Mouse (Mus musculus) lung, adult 2 months (tissue): ENCODE measurements at regions not wholly inside any gene's neighbourhood (a gene's known extent, or its start where the extent isn't known, plus 50 kb on each side); places are given as distances from the start of the nearest gene placed in this dataset.

ENCODE experiments used
- DNase-seq: peaks from one replicate; pipeline ENCODE4 v3.0.0; 2022
- H3K4me1 ChIP-seq: fragments of 200-500 bp; 2 replicates; pipeline ENCODE4 v1.6.1; 2011; ENCODE audit warnings: low read length; ENCODE audit not compliant: control insufficient read depth, insufficient read depth
- H3K4me3 ChIP-seq: fragments of 200-500 bp; replicated peaks from 2 replicates; pipeline ENCODE3; 2011; ENCODE audit warnings: low read depth, mild to moderate bottlenecking, control low read depth, low read length; ENCODE audit errors: extremely low read depth
- CTCF ChIP-seq: fragments of 200-500 bp; IDR thresholded peaks from 2 replicates; pipeline ENCODE4 v1.5.1; 2011; ENCODE audit warnings: mild to moderate bottlenecking, low read length, control low read depth; ENCODE audit not compliant: insufficient read depth
- POLR2A ChIP-seq: fragments of 200-500 bp; IDR thresholded peaks from 2 replicates; pipeline ENCODE4 v1.6.1; 2011; ENCODE audit warnings: low read depth, mild to moderate bottlenecking, control low read depth, low read length, borderline replicate concordance; ENCODE audit errors: extremely low read depth
- WGBS: fragments of 180-500 bp; shearing (Covaris S2); methylation state at CpG from one replicate; pipeline ENCODE4 v1.1.7; 2018; 5-methylcytosine and 5-hydroxymethylcytosine counted together

DNA sequence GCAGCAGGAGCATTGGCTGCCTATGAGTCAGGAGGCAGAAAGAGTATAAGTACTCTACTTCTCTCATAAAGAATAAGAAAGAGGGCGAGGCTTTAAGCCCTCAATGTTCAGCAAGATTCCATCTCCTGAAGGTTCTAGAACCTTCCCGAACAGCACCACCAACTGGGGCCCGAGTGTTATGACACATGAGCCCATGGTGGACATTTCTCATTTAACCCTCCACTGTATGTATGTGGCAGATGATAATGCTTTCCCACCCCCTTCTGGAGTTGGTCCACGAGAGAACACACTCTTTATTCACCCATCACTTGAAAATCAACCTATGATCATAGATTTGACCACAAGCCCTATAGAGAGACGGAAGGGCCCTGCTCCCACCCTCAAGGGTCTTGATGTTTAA is 166.6 kb upstream of the Mphosph6 start:
- WGBS = 78% methylated on average over 5 of the region's 5 CpGs
- Histone ChIP-seq H3K4me1 (no peaks in the 10 kb centered on the region), H3K4me3 (no peak overlapping the region)
- DNase-seq = no peak
- no peak for TF ChIP-seq CTCF
- TF ChIP-seq POLR2A = no peak

DNA sequence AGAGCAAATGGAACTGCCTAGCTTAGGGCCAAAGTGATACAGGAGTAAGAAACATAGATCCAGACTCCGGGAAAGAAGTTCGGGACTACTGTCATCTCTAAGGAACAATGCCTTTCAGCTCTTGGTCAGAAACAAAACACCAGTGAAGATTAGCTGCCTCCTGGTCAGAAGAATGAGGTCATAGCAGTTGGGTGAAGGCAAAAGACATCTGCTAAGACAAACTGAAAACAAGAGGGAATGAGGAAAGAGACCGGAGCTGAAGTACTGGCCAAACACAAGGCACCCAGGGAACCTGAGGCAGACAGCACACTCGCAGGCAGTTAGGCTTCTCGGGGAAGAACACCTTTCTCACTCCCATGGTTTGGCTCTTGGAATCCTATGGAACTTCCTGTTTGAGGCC is 164.8 kb upstream of the Mphosph6 start:
- WGBS = 81% methylated on average over 5 of the region's 5 CpGs
- Histone ChIP-seq H3K4me3 (no peak overlapping the region), H3K4me1 (no peaks in the 10 kb centered on the region)
- DNase-seq = no peak
- TF ChIP-seq POLR2A (no peak), CTCF (no peak)

DNA sequence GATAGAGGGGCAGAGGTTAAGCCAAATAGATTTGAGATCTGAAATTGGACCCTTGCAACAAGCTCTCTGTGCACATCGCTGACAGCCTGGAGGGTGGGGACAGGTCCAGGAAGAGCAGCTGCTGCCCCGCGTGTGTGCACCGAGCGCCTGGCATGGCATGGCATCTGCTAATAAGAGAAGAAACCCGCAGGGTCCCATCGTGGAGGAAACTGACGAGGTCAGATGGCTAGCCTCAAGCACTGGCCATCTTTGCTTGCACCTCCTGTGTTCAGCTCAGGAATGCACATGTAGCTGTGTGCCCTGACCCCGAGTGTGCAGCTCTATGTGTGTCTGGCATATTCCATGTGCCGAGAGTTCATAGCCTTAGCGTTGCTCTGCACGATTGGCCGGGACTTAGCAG is 161.7 kb upstream of the Mphosph6 start:
- TF ChIP-seq POLR2A (no peak), CTCF (no peak)
- H3K4me1 ChIP-seq = no peaks in the 10 kb centered on the region
- WGBS = 81% methylated on average over 13 of the region's 13 CpGs
- H3K4me3 ChIP-seq = no peak overlapping the region
- DNase-seq = no peak

DNA sequence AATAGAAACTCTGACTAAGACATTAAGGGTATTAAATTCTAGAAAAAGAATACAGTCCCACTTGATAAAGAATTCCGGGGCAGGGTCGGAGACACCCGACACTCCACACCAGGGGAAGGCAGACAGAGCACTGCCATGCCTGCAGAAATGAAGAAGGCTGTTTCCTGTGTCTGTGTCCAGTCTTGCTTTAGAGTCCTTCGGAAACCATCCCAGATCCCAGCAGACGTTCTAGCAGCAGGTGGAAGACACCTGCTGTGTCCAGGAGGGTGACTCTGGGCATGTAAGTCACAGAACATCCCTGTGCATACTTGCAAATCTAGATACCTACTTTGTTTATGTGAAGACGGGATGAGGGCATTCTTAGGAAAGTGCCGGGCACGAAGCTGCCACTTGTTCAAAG is 160.9 kb upstream of the Mphosph6 start:
- 66% methylated on average over 8 of the region's 8 CpGs for WGBS
- Histone ChIP-seq H3K4me1 (no peaks in the 10 kb centered on the region), H3K4me3 (no peak overlapping the region)
- TF ChIP-seq CTCF = no peak
- no peak for TF ChIP-seq POLR2A
- no peak for DNase-seq

DNA sequence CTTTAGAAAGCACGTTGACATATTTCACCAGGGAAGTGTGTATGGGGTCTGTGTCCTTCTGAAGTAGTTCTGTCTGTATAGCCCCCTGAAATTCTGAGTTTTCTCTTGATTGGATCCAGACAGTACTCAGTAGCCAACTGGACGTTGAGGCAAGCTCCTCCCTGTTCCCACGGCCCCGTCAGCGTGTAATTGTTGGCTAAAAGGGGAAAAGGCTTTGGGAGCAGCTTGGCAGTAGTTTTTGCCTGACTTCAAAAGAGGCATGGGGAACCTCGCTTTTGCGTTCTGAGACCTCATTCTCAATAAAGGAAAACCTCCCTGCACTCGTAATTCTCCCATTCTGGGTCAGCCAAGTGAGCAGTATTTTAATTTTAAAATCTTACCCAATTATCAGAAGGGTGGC is 157.8 kb upstream of the Mphosph6 start:
- 73% methylated on average over 8 of the region's 8 CpGs for WGBS
- no peaks in the 10 kb centered on the region for H3K4me1 ChIP-seq
- H3K4me3 ChIP-seq = no peak overlapping the region
- DNase-seq = no peak
- TF ChIP-seq POLR2A (no peak), CTCF (no peak)

DNA sequence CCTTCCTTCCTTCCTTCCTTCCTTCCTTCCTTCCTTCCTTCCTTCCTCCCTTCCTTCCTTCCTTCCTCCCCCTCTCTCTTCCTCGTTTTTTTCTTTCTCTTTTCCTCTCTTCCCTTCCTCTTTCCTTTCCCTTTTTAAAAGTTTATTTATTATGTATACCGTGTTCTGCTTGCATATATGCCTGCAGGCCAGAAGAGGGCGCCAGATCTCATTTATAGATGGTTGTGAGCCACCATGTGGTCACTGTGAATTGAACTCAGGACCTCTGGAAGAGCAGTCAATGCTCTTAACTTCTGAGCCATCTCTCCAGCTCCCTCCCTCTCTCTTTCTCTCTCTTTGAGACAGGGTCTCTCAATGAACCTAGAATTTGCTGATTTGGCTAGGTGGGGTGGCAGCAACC is 157.2 kb upstream of the Mphosph6 start:
- TF ChIP-seq CTCF (no peak), POLR2A (no peak)
- WGBS = 40% methylated on average over 3 of the region's 3 CpGs

DNA sequence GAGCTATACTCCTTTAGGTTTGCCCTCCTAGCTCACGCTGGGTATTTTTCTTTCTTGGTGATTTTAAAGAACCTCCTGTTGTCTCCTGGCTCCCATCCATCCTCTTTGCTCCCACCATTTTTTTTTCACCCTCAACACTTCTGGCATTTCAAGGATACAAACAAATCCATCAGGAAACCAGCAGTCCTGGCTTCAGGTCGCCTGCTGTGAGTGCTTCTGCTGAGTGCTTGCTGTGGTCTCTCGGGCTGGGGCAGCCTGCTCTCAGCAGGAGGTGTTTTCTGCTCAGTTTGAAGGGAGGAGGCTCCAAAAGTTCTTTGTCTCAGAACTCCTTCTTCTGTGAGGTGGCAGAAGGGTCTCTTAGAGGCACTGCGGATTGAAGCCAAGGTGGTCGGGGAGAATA is 149.9 kb upstream of the Mphosph6 start:
- 22% methylated on average over 5 of the region's 5 CpGs for WGBS
- TF ChIP-seq CTCF (no peak), POLR2A (no peak)
- Histone ChIP-seq H3K4me1 (no peaks in the 10 kb centered on the region), H3K4me3 (no peak overlapping the region)
- no peak for DNase-seq

More for the DNA sequence above, 157.2 kb upstream of the Mphosph6 start:
- DNase-seq = no peak
- Histone ChIP-seq H3K4me1 (no peaks in the 10 kb centered on the region), H3K4me3 (no peak overlapping the region)

DNA sequence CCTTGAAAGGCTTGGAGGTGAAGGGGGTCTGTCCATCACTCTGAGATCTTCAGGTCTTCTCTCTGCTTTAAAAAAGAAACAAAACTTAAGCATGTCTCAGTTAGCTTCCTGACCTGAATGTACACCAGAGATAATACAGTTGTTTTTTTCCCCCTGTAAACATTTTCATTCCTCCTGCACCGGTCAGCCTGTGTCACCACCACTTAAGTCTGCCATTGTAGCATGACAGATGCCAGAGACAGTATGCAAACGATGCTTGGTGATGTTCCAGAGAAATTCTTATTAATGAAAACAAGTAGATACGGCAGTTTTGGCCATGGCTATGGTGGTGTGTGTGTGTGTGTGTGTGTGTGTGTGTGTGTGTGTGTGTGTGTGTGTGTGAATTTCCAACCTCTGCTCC is 144.8 kb upstream of the Mphosph6 start:
- Histone ChIP-seq H3K4me1 (no peaks in the 10 kb centered on the region), H3K4me3 (no peak overlapping the region)
- no peak for DNase-seq
- 45% methylated on average over 3 of the region's 3 CpGs for WGBS
- TF ChIP-seq CTCF (no peak), POLR2A (no peak)

DNA sequence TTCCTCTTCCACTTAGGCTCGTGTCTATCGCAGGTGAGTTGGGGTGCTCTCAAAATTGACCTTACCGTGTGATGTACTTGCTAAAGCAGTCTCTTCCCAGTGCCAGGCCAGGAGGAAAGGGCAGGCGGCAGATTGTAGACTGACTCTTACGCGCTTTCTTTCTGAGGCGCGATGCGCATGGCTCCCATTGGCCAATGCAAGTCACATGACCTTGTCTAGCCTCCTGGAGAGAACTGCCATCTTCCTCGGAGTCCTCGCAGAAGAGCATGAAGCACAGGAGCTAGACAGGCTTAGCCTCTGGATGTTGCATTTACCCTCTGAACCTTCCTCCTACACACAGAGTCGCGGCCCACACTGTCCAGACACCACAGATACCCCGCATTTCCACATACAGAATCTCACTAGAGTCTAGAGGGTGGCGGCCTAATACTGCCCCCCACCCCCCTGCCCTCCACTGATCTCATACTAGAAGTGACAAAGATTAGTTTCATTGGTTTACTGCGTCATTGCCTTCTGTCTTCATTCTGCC is 132.9 kb upstream of the Mphosph6 start:
- DNase-seq = no peak
- TF ChIP-seq CTCF (no peak), POLR2A (no peak)
- 90% methylated on average over 16 of the region's 16 CpGs for WGBS
- Histone ChIP-seq H3K4me3 (no peak overlapping the region), H3K4me1 (no peaks in the 10 kb centered on the region)

DNA sequence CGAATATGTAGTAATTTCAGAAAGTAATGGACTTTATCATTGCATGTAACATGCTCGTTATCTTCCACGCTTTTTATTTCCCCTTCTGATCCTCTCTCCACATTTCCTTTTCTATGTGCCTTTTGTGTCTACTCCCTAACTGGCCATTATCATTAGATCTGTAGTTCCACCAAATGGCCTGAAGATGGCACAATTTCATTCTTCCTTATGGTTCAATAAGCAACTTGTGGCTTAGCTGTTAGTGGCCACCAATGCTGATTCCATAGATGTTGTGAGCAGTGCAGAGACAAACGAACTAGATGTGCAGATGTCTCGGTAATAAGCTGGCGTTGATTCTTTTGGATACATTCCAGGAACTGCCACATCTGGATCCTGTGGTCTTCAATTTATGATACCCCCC is 128.9 kb upstream of the Mphosph6 start:
- H3K4me1 ChIP-seq = no peaks in the 10 kb centered on the region
- WGBS = 52% methylated on average over 6 of the region's 6 CpGs
- no peak for DNase-seq
- no peak for TF ChIP-seq CTCF
- no peak for TF ChIP-seq POLR2A
- H3K4me3 ChIP-seq = no peak overlapping the region
